Mouse (Mus musculus) fat pad, adult 2 months (tissue): ENCODE data around the gene Pld1.
A peak's percentile ranks its signal among the peaks of the same experiment; 100 is the strongest.

ENCODE experiments used
- DNase-seq: peaks from one replicate; pipeline ENCODE4 v3.0.0-alpha.2; 2011; ENCODE audit warnings: low read depth, low spot score; ENCODE audit errors: extremely low read depth

Gene Pld1

DNA sequence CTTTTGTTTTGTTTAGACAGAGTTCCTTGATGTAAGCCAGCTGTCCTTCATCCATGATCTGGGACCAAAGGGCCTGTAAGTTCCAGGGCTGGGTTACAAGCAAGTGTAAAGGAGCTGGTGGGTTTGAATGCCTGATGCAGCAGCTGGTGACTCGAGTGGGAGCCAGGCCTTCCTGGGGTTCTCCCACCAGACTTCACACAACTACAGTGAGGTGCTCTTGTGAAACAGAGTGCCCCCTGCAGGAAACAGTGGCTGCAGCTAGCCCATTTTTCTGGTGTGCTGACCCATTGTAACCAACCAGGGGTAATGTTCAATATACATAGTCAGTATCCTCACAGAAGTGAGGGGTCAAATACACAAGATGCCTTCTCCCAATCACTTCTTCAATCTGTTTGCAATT is 101.3 kb downstream of the Pld1 start:
- no peak for DNase-seq

DNA sequence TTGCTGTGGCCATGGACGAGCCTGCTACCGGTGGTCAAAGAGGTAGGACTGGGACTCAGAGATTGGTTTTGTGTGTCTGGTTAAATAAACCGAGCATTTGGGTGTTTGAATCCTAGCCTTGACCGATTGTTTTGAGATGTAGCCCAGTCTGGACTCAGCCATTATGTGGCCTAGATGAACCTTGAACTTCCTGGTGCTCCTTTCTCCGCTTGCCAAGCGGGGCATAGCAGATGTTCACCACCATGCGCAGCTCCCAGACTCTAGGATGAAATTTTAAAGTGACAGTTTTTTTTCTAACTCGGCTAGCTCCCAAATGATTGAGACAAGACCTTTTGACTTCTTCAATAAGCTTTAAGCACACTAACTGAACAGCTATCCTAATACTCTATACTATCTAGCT is 102.7 kb downstream of the Pld1 start:
- DNase-seq: no peak

DNA sequence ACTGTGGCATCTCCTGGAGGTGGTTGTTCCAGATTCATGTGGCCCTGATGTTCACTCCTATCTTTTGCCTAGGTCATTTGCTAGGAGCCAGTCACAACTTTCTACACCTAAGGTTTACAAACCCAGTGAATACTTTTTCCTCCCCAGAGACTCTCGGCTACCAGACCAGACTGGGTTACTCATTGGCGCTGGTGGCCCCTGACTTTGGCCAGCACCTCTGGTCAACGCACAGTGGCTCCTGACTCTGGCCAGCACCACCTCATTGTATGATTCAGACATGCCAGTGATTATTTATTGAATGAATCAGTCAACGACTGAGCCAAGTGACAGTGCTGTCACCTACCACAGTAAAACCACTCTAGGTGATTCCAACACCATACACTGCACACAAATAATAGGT is 103.9 kb downstream of the Pld1 start:
- DNase-seq: no peak

DNA sequence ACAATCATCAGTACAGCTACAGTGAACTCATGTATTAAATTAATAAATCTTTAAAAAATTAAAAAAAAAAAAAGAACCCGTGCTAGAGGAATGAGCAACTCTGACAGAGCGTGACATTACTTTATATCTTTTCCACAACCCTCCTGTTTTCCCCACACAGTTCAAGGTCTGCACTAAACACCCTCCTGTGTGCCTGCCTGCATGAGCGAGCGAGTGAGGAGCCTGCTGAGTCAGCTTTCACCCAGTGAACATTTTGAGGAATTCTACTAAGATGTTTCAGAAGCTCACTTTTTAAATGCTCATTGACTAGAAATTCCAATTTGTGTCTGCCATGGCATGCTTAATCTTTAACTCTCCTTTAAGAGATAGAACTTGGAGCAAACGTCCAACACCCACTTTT is 109.1 kb downstream of the Pld1 start:
- DNase-seq: no peak

DNA sequence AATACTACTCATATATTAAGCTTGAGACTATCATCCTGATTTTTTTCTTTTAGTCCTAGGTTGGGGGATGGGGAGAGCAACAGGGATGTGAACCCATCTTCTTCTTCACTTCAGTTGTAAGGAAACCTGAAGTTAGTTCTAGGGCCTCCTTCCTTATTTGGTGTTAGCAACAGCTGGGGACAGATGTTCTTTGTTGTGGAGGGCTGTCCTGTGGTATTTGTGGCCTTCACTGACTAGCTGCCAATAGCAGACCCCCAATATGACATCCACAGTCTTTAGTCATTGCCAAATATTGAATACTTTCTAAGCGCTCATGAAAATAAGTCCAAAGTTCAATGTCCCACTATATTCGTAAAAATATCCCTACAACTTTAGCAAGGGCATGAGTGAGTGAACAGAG is 111.0 kb downstream of the Pld1 start:
- no peak for DNase-seq

DNA sequence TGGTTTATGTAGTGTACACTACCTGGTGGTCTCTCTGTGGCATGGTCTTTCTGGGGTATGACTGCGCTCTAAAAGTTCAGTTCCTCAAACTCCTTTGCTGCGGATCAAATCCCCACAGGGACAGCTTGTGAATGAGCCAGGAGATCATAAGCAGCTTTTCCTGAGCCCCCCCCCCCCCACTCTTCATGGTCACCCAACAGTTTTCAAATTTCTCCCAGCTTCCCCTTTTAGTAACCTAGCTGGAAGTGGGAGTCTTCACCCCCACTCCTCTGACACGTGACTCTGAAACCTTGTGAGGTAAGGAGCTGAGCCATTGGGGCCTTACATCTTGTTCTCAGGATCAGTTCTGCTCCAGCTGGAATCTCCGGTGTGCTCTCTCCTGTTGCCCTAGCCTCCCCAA is 114.6 kb downstream of the Pld1 start:
- DNase-seq: no peak

DNA sequence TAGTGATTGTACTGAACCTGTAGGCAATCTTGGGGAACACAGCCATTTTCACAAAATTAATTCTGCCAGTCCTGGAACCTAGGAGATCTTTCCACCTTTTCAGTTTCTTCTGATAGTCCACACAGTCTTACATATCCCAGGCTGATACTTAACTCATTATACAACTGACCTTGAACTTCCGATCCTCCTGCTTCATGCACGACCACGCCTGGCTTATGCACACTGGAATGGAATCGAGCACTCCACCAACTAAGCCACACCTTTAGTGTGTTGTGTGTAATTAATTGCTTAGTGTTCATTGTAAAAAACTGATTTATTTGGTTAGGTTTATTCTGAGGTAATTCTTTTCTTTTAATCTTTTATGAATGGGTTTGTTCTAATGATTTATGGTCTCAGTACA is 122.2 kb downstream of the Pld1 start:
- DNase-seq: no peak

DNA sequence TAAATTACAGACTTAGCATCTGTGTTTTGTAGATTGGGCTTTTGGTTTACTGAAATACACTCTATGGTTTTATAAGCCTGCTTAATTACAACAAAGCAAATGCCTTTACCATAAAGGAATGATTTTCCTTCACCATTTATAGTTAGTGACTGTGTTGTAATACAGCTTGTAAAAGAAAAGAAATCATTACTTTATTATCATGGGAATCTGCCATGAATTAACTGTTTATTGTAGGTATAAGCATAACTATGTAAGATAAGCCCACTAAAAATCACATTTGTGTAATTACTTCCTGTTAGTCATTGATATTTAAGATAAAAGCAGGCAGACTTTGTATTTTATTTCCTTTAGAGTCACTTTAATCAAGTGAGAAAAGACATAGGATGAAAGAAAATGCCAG is 122.7 kb downstream of the Pld1 start:
- no peak for DNase-seq

DNA sequence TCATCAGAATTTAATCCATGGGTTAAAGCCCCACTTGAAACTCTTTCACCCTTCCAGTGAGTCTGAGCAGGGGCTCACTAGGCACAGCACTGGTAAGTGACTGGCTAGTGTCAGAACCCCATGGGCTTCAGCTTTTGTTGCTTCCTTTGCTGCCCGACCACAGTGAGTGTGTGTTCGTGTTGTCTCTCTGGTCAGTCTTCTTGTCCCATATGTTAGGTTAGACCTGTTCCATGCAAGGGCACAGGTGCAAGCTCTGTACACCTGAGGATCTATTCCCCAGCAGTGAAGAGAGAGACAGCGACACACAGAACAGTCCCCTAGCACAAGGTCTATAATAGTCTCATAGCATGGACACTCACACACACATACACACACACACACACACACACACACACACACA is 140.7 kb downstream of the Pld1 start:
- DNase-seq: no peak

DNA sequence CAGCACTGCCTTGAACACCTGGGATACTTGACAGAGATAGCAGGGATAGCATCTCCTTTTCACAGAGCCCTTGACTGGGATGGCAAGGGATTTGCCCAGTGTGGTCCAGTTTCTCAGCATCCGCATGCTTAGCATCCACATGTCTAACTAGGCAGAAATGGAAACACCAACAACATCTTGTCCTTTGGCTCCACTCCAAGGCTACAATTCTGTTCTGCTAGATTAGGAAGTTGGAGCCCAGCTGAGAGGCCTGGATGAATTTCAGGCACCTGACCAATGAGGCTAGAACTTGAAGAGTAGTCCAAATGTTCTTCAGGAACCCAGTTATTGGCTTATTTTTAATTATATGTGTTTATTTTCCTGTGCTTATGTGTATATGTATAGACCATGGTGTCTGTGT is 141.6 kb downstream of the Pld1 start:
- DNase-seq: no peak

DNA sequence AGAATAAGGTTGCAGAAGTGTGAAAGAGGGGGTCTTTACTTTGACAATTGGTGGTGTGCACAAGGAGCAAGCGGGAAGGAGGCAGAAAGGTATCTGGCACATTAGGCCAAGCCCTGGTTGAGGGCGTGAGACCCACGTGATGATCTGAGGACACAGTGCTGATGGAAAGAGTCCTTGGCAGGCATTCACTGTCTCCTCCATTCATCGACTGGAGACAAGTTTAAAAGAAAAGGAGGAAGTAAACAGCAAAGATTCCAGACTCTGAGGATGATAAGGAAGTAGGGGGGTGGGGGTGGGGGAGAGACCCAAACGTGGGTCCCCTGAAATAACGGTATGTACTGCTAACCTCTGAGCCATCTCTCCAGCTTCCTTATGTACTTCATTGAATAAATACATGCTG is 142.5 kb downstream of the Pld1 start:
- DNase-seq: no peak

DNA sequence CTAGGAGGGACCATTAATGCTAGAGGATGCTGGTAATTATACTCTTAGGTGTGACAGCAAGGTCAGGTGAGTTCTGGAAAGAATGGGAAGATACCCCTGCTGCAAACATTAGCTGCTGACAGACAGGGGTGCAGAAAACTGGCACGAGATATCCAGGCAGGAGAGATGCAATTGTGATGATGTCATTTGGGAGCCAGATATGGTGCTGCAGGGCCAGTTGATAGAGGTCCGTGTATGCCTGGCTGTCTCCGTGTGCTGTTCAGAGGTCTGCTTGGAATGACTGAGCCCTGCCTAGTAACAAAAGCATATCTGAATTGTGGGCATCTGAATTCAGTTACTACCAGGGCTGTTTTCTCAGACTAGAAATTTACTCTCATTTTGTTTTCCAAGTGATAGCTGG is 144.7 kb downstream of the Pld1 start:
- no peak for DNase-seq

DNA sequence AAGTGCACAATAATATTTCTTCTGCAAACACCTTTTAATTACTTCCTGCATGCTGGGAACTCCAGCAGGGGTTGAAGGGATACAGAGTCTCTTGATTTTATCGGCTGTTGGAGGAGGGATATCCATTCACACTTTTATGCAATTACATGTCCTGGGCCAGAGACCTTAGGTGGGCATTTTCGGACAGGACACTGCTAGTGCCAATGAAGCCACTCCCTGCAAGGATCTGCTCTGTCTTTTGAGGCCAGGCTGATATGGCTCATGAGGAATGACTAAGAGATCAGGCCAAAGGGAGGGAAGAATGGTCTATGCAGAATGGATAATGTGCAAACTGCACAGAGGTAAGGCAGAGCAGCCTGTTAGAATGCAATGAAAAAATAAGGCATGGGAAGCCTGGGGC is 145.8 kb downstream of the Pld1 start:
- no peak for DNase-seq

DNA sequence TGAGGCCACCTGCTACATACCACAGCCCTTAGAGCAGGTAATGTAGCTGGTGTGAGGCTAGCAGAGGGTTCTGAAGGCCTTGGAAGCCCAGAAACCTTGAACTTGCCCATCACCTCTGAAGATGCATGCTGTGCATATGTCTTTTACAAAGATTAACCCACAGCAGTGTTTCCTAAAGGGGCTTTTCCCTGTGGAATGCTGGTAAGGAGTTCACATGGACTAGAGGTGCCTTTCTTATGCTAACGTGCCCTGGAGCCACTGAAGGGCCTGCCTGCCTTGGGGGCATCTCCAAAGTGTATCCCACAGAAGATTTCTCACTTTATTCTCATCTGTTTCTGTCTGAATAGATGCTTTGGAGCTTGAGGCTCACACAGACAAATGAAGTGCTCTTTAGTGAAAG is 152.8 kb downstream of the Pld1 start:
- DNase-seq: no peak

DNA sequence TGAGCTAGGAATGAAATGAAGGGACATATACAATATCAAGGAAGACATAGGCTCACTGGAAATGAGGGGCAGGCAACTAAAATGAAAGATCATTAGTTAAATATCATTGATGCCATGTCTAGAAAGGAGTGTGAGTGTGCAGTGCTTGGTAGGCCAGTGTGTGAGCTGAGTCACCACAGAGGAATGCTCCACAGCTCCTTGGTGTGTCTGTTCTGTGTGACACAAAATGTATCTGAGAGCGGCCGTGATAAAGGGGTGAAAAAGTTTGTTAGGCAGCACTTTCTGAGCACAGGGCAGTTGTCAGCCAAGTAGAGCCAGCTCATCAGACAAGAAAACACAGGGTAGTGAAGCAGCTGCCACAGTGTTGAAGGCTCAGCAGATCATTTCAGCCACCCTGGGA is 153.2 kb downstream of the Pld1 start:
- no peak for DNase-seq

DNA sequence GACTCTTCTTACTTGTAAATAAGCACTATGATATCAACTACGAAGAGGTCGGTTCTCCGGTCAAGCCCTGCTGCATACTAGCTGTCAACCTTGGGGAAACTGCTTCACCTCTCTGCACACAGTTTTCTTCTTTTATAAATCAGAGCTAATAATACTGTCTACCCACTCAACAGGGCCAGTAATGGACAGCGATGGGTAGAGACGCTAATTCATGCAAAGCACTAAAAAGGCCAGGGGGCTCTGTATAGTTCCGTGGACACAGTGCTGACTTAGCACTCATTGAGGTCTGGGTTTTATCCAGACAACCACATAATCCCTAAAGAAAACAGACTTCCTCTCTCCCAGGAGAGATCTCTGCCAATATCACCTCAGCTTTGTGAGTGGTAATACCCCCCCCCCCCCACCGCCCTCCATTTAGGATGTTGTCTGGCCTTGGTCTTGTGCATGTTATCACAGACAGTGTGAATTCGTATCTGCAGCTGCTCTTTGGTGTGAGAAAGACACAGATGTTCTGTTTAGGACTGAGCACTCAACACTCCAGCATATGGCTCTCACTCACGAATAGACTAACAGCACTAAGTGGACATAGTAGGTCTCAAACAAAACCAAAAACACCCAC is 155.3 kb downstream of the Pld1 start:
- DNase-seq: no peak

DNA sequence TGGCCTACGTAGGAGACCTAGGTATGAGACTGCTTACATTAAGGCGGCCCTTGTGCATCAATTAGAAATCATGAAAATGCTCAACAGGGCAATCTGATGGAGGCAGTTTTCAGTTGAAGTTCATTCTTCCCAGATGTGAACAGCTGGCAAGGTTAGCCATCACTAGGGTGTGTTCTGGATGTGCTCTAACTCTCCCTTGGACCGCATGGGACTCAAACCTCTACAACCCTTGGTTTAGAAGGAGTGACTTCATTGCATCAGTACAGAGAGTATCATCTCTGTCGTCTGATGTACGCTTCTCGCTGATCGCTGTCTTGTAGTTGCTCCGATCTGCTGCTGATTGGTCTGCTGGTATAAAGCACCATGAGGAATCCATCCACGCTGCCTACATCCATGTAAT is 157.0 kb downstream of the Pld1 start:
- no peak for DNase-seq

DNA sequence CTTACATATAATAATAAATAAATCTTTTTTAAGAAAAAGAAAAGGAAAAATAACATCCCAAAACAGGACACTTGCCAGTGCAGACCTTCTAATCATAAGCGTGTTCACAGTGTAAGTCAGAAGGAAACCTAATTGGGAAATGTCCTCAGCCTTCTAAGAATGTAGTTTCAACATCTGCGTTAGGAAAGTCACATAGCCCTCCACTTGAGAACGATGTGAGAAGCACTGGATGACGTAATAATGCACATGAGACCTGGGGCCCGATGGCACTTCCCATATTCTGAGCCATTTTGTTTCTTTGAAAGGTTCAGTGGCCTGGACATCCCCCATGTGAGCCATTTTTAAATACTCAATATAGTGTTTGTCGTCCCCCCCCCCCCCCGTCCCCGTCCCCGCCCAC is 160.7 kb downstream of the Pld1 start:
- peak; percentile 18 for DNase-seq

DNA sequence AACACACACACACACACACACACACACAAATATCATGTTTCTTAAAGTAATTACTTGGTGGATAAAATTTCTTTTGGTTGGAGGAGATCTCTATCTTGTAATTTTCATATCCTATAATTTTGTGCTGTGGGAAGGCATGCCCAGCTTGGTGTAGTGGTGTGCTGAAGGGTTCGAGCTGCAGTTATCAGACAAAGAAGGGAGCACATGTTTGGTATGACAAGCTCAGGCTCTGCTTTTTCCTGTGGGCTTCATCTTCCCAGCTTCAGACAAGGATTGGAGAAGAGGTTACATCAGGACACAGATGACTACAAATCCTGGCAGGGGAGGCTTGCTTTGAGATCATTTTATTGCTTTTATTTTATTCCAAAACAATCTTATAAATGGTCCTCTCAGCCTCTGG is 166.5 kb downstream of the Pld1 start:
- DNase-seq: no peak

DNA sequence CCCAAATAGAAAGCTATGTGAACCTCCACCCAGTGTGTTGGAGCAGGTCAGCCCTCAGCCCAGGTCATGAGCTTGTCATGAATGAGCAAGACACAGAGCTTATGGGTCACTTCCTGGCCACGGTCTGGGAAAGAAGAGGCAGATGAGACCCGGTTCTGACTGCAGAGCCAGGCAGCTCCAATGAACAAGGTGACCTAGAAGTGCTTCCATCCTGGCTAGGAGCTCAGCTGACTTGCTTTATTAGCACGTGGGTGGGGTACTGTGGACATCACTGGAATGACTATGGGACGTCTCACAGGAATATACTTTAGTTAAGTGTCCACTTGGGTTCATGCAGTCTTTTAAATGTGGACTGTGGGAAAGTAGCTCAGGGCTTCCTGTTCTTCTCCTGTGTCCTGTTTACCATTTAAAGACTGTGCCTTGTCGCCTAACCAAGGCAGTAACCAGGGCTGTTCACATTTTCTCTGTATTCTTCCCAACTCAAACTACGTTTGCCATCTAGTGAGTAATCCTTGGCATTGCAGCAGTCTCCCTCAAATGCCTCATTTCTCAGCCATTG is 169.0 kb downstream of the Pld1 start:
- DNase-seq: no peak

DNA sequence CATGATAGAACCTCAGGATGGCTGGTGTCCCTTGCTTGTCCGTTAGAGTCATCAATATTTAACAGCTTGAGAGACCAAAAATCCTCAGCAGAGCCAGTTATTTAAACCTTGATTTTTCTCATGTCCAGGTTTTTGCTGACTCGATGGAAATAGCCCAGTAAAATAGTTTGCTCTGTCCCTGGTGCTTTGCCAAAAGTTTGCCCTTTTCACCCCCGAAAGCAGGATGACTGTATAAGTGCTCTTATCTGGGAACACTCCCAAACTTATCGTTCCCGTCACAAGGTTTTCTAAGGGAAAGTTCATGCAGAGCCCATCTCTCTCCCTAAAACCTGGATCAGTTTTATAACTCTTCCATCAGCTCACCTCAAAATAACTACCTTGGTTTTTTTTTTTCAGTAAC is 173.0 kb downstream of the Pld1 start:
- no peak for DNase-seq

DNA sequence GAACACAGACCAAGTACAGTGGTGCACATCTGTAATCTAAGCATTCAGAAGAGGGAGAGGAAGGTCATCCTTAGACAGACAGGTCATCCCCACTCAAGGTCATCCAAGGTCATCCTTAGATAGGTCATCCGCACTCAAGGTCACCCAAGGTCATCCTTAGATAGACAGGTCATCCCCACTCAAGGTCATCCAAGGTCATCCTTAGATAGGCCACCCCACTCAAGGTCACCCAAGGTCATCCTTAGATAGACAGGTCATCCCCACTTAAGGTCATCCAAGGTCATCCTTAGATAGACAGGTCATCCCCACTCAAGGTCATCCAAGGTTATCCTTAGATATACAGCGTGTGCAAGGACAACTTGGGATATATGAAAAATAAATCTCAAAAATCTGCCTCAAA is 175.4 kb downstream of the Pld1 start:
- no peak for DNase-seq

DNA sequence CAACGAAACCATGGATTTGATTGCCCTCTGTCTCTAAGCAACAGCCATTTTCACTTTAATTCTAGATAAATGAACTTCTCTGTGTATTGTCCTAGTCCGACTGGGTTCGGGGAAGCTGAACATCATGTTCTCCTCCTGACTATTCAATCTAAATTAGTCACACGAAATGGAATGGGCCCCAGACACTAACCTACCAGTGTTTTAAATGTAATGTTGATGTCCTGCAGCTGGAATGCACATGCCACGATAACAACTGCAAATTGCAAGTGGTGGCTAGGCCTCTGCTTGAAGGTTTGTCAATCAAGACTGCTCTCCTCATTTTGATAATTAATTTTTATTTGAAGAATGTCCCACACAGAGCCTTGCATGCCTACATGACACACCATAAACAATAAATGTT is 203.2 kb downstream of the Pld1 start:
- no peak for DNase-seq

DNA sequence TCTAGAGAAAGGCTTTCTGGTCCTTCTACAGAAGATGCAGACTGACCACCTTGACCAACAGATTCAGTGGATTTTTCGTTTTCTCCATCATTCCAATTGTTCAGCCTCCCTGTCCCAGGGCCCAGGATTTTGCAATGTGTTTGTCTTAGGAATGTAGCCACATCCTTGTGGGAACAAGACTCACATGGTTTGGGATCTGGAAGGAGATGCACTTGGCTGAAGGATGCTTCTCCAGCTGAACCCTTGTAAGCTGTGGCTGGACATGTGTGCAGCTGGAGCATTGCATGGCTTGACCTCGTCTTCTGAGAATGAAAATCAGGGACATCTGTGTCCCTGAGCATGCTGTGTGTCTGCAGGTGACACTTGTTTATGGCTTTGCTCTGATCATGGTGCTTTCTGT is 203.6 kb downstream of the Pld1 start:
- no peak for DNase-seq
